Mouse (Mus musculus) forebrain, embryonic 11.5 days (tissue): ENCODE data around the gene Gzmd. TPM values are rescaled to one million over a fixed set of nuclear protein-coding genes. Genes with fewer than 3 reads are reported as not detected.
"Not testable (repeated sequence)": the region's sequence is repeated elsewhere in the genome, so short reads cannot be mapped to it uniquely, and the experiment has no call there.

ENCODE experiments used
- ATAC-seq: fragments of 200-750 bp; cut with Nextera tagmentation; replicated peaks from 2 replicates; pipeline ENCODE4 v1.8.0; 2017; ENCODE audit warnings: moderate TSS enrichment; ENCODE audit not compliant: low FRiP score
- DNase-seq: peaks from one replicate; pipeline ENCODE4 v3.0.0-alpha.2; 2017; ENCODE audit warnings: low spot score
- H3K27ac ChIP-seq: fragments of 300-500 bp; sonication (generic); 2 replicates; pipeline ENCODE4 v1.5.1; 2014; ENCODE audit warnings: low read depth, low read length
- H3K27me3 ChIP-seq: fragments of 300-500 bp; sonication (generic); 2 replicates; pipeline ENCODE4 v1.6.1; 2014; ENCODE audit warnings: mild to moderate bottlenecking, low read length, mixed read lengths; ENCODE audit not compliant: control insufficient read depth, insufficient read depth
- H3K36me3 ChIP-seq: fragments of 300-500 bp; sonication (generic); 2 replicates; pipeline ENCODE4 v1.6.1; 2014; ENCODE audit warnings: mild to moderate bottlenecking, low read length, moderate library complexity, mixed read lengths; ENCODE audit not compliant: control insufficient read depth, insufficient read depth
- H3K4me1 ChIP-seq: fragments of 300-500 bp; sonication (generic); replicated peaks from 2 replicates; pipeline ENCODE4 v1.6.1; 2014; ENCODE audit warnings: low read length, mixed read lengths; ENCODE audit not compliant: control insufficient read depth, insufficient read depth
- H3K4me2 ChIP-seq: fragments of 300-500 bp; sonication (generic); 2 replicates; pipeline ENCODE4 v1.6.1; 2014; ENCODE audit warnings: low read depth, mild to moderate bottlenecking, low read length, moderate library complexity, mixed read lengths; ENCODE audit not compliant: severe bottlenecking
- H3K4me3 ChIP-seq: fragments of 300-500 bp; sonication (generic); 2 replicates; pipeline ENCODE4 v1.5.1; 2014; ENCODE audit warnings: low read depth, low read length
- H3K9ac ChIP-seq: fragments of 300-500 bp; sonication (generic); 2 replicates; pipeline ENCODE4 v1.6.1; 2014; ENCODE audit warnings: low read length
- H3K9me3 ChIP-seq: fragments of 300-500 bp; sonication (generic); 2 replicates; pipeline ENCODE4 v1.6.1; 2016; ENCODE audit warnings: low read length, mixed read lengths; ENCODE audit not compliant: control insufficient read depth
- WGBS: fragments of 180-500 bp; shearing (Covaris S2); extraction: QIAGEN DNeasy Blood & Tissue Kit; methylation state at CpG from one replicate; pipeline ENCODE4 v1.1.7; 2014; 5-methylcytosine and 5-hydroxymethylcytosine counted together
- polyA plus RNA-seq: library from polyadenylated mRNA; unstranded; fragments of >200 nt; fragmentation: Nextera tagmentation; extraction: Ambion mirVana; gene quantifications from 2 replicates; pipeline ENCODE4 v1.2.1, GENCODE M21; 2014

Gene Gzmd
- polyA plus RNA-seq, 1 experiment from 2014 or later = not detected

GRCm38 (mm10) chr14:56133675-56134074 is 1.3 kb upstream of the Gzmd start:
- H3K4me1 ChIP-seq, ATAC-seq: not testable (repeated sequence)
- 91% methylated on average over 1 of the region's 1 CpGs for WGBS

GRCm38 (mm10) chr14:56128341-56128740 is 4.1 kb downstream of the Gzmd start:
- Histone ChIP-seq H3K4me2 (no peak overlapping the region), H3K27ac (no peak overlapping the region), H3K4me1 (no peaks in the 10 kb centered on the region), H3K9ac (no peak overlapping the region), H3K27me3 (no peaks in the 10 kb centered on the region), H3K9me3 (no peaks in the 10 kb centered on the region), H3K36me3 (no peaks in the 10 kb centered on the region), H3K4me3 (no peak overlapping the region)
- WGBS = 44% methylated on average over 3 of the region's 3 CpGs
- DNase-seq = no peak
- ATAC-seq = no peak

More at GRCm38 (mm10) chr14:56133675-56134074, 1.3 kb upstream of the Gzmd start:
- not testable (repeated sequence) for H3K9ac ChIP-seq, DNase-seq, H3K27ac ChIP-seq, H3K4me3 ChIP-seq, H3K4me2 ChIP-seq, H3K27me3 ChIP-seq, H3K9me3 ChIP-seq, H3K36me3 ChIP-seq

- DNase-seq (no peak), ATAC-seq (no peak)
- Histone ChIP-seq H3K9ac (no peak overlapping the region), H3K27ac (no peak overlapping the region), H3K36me3 (no peaks in the 10 kb centered on the region), H3K4me3 (no peak overlapping the region), H3K9me3 (no peaks in the 10 kb centered on the region), H3K4me1 (no peaks in the 10 kb centered on the region), H3K27me3 (no peaks in the 10 kb centered on the region), H3K4me2 (no peak overlapping the region)
- WGBS = 76% methylated on average over 3 of the region's 3 CpGs
Measured at GRCm38 (mm10) chr14:56123516-56123915, 8.9 kb downstream of the Gzmd start.

DNA sequence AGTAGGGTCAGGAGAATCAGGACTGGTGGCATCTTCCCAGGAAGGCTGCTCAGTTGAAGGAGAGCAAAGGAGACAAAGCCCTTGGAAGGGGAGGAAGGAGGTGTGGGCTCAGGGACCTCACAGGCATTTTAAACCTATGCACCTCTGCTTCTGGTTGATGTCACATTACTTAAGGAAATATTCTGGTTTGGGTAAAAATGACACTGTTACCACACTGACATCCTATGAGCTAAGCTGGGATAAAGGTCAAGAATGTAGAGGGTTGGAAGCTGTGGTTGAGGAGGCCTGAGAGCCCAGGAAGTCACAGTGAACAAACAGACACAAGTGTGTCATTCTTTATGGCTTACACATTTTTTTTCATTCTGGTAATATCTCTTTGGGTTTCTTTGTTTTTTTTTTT is 11.9 kb downstream of the Gzmd start, which contains the start of gene Gzme:
Gzme (minus strand) TSS at position 101 of the 400 bp plus-strand sequence.
- H3K27me3 ChIP-seq = no peaks in the 10 kb centered on the region
- no peak for ATAC-seq
- no peak for DNase-seq

DNA sequence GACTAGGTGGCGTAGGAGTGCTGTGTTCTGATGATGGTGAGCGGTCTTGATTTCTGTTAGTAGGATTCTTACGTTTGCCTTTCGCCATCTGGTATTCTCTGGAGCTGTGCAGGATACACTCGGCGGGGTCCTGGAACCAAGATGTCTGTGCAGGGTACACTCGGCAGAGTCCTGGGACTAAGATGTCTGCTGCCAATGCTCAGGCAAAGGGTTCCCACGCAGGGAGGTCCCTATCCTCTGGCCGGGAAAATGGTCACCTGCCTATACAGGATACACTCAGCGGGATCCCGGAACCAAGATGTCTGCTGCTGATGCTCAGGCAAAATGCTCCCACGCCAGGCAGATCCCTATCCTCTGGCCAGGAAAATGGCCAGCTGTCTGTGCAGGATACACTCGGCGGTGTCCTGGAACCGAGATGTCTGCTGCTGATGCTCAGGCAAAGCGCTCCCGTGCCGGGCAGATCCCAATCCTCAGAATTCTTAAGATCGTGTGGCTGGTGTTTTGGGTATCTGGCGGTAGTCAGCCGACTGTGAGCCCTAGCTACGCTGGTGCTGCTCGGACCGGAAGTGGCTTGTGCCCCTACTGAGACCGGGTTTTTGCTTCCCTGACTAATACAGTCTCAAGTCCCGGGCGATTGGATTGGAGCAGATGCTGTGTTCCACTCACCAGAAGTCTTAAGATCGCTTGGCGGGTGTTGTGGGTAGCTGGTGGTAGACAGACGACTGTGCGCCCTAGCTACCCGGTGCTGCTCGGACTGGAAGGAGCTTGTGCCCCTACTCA is 16.7 kb downstream of the Gzmd start:
- not testable (repeated sequence) for H3K4me2 ChIP-seq, H3K27ac ChIP-seq, H3K4me1 ChIP-seq, H3K9me3 ChIP-seq, H3K9ac ChIP-seq, H3K4me3 ChIP-seq, DNase-seq, H3K27me3 ChIP-seq, H3K36me3 ChIP-seq, ATAC-seq
- WGBS = 92% methylated on average over 33 of the region's 33 CpGs

More for the DNA sequence above, 11.9 kb downstream of the Gzmd start, which contains the start of gene Gzme:
- Histone ChIP-seq H3K27ac (no peak within 1 kb of the TSS), H3K9ac (no peak within 1 kb of the TSS), H3K4me1 (no peaks in the 10 kb centered on the region), H3K4me2 (no peak within 1 kb of the TSS), H3K9me3 (no peaks in the 10 kb centered on the region), H3K4me3 (no peak within 1 kb of the TSS), H3K36me3 (no peaks in the 10 kb centered on the region)

DNA sequence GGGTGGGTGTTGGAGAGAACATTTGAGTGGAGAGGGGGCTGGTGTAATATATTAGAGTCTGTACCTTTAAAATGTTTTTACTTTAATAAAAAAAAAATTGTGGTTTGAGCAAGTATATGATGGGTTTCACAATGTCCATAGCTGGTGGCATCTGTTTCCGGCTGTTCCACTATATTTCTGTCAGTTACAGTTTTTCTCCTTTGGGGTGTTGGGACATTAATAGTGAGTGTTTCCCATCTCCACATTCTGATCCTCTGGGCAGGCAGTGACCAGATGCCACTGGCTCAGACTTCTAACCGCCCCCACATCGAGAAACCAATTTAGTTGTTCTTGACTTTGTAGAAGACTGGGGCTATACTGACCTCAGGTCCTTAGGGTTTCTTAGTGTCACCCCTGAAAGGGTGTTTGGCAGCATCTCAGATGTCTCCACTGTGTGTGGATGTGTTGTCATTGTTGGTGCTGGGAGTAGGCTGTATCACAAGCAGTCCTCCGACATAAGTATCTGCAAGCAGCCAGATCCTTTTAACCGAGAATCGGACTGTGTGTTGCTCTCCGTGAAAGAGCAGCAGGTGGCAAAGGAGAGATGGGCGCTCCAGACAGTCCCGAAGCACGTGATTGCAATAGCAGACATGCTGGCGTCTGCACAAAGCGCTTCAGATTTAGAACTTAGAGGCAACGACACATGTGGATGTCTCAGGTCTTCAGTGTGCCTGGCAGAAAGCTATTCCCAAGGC is 26.8 kb downstream of the Gzmd start:
- no peaks in the 10 kb centered on the region for H3K27me3 ChIP-seq
- H3K9ac ChIP-seq = no peak overlapping the region
- 89% methylated on average over 13 of the region's 13 CpGs for WGBS
- no peak for DNase-seq
- H3K36me3 ChIP-seq = no peaks in the 10 kb centered on the region
- no peak for ATAC-seq
- no peak overlapping the region for H3K4me2 ChIP-seq
- no peaks in the 10 kb centered on the region for H3K4me1 ChIP-seq
- no peaks in the 10 kb centered on the region for H3K9me3 ChIP-seq
- H3K27ac ChIP-seq = no peak overlapping the region
- H3K4me3 ChIP-seq = no peak overlapping the region

- no peaks in the 10 kb centered on the region for H3K27me3 ChIP-seq
- no peak overlapping the region for H3K9ac ChIP-seq
- DNase-seq (no peak), ATAC-seq (no peak)
- H3K4me2 ChIP-seq = no peak overlapping the region
- H3K4me1 ChIP-seq = no peaks in the 10 kb centered on the region
- no peak overlapping the region for H3K4me3 ChIP-seq
- no peaks in the 10 kb centered on the region for H3K9me3 ChIP-seq
- no peak overlapping the region for H3K27ac ChIP-seq
- WGBS = 90% methylated on average over 5 of the region's 5 CpGs
- no peaks in the 10 kb centered on the region for H3K36me3 ChIP-seq
Measured at GRCm38 (mm10) chr14:56105016-56105415, 27.4 kb downstream of the Gzmd start.

GRCm38 (mm10) chr14:56103452-56103851 is 29.0 kb downstream of the Gzmd start:
- 73% methylated on average over 3 of the region's 3 CpGs for WGBS
- no peak for ATAC-seq
- no peaks in the 10 kb centered on the region for H3K9me3 ChIP-seq
- H3K4me3 ChIP-seq = no peak overlapping the region
- no peak overlapping the region for H3K9ac ChIP-seq
- H3K4me2 ChIP-seq = no peak overlapping the region
- no peak for DNase-seq
- H3K36me3 ChIP-seq = no peaks in the 10 kb centered on the region
- no peak overlapping the region for H3K27ac ChIP-seq
- H3K27me3 ChIP-seq = no peaks in the 10 kb centered on the region
- no peaks in the 10 kb centered on the region for H3K4me1 ChIP-seq
